Mouse (Mus musculus): Measurements from ENCODE around the gene Lpgat1. TPM values are rescaled to one million over a fixed set of nuclear protein-coding genes. Genes with fewer than 3 reads are reported as not detected.

Gene Lpgat1
- polyA plus RNA-seq, 1 experiment from 2014 or later: 32.3 TPM

- Histone ChIP-seq H3K4me3 (ENCODE audit: low read depth, low read length) (no peak overlapping the region), H3K27me3 (ENCODE audit: control insufficient read depth, insufficient read depth, low read length) (no peaks in the 10 kb centered on the region), H3K9ac (ENCODE audit: low read length) (no peak overlapping the region), H3K4me2 (replicated peaks; ENCODE audit: low read depth) (no peak overlapping the region), H3K36me3 (ENCODE audit: control insufficient read depth, insufficient read depth, low read length) (0 out of 2 replicates have a peak, but pooled peaks cover 14% of the 10 kb centered on the region), H3K27ac (replicated peaks) (no peak overlapping the region), H3K4me1 (replicated peaks; ENCODE audit: control insufficient read depth, insufficient read depth) (no peaks in the 10 kb centered on the region), H3K9me3 (ENCODE audit: control insufficient read depth, low read length) (no peaks in the 10 kb centered on the region)
- DNase-seq (ENCODE audit: low spot score) (peak; percentile 52), ATAC-seq (ENCODE audit: low FRiP score, low TSS enrichment) (peak; percentile 53; the same call in 1 of the 2 replicates)
- no peak for TF ChIP-seq EP300 (optimal IDR thresholded peaks at IDR 0.05)
- no peak for TF ChIP-seq CTCF (IDR thresholded peaks at IDR 0.05; ENCODE audit: low read depth)
- WGBS: 62% methylated on average over 8 of the region's 8 CpGs
These were observed 57.5 kb downstream of the Lpgat1 start for GRCm38 (mm10) chr1:191775116-191775515.

- Histone ChIP-seq H3K27ac (replicated peaks) (no peak overlapping the region), H3K4me3 (ENCODE audit: low read depth, low read length) (no peak overlapping the region), H3K27me3 (ENCODE audit: control insufficient read depth, insufficient read depth, low read length) (no peaks in the 10 kb centered on the region), H3K4me1 (replicated peaks; ENCODE audit: control insufficient read depth, insufficient read depth) (no peaks in the 10 kb centered on the region), H3K36me3 (ENCODE audit: control insufficient read depth, insufficient read depth, low read length) (0 out of 2 replicates have a peak, but pooled peaks cover 14% of the 10 kb centered on the region), H3K4me2 (replicated peaks; ENCODE audit: low read depth) (no peak overlapping the region), H3K9me3 (ENCODE audit: control insufficient read depth, low read length) (no peaks in the 10 kb centered on the region), H3K9ac (ENCODE audit: low read length) (no peak overlapping the region)
- DNase-seq (ENCODE audit: low spot score) (no peak), ATAC-seq (ENCODE audit: low FRiP score, low TSS enrichment) (no peak)
- 62% methylated on average over 8 of the region's 8 CpGs for WGBS
- TF ChIP-seq CTCF (IDR thresholded peaks at IDR 0.05; ENCODE audit: low read depth): no peak
- TF ChIP-seq EP300 (optimal IDR thresholded peaks at IDR 0.05): no peak
These were observed 59.9 kb downstream of the Lpgat1 start for GRCm38 (mm10) chr1:191777521-191777920.

DNA sequence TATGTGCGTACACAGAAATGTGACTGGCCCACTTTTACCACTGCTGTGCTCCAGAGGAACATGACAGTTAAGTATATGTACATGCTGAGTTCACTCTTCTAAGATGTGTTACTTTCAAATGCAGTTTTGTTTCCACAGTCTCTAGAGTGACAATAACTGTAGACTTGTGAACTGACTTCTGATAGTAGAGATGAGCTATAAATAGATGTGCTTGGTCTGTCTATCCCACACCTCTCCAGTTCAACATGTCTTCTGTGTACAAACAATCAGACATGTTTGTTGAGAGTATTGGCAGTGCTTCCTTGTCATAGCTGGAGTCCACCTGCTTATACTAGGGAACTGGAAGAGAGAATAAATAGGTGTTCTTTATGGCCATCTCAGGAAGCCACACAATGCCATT lies 62.8 kb downstream of the Lpgat1 start:
- ATAC-seq (ENCODE audit: low FRiP score, low TSS enrichment): no peak
- DNase-seq (ENCODE audit: low spot score): no peak
- Histone ChIP-seq H3K4me1 (replicated peaks; ENCODE audit: control insufficient read depth, insufficient read depth) (no peaks in the 10 kb centered on the region), H3K9ac (ENCODE audit: low read length) (no peak overlapping the region), H3K27ac (replicated peaks) (no peak overlapping the region), H3K4me3 (ENCODE audit: low read depth, low read length) (no peak overlapping the region), H3K4me2 (replicated peaks; ENCODE audit: low read depth) (no peak overlapping the region), H3K27me3 (ENCODE audit: control insufficient read depth, insufficient read depth, low read length) (no peaks in the 10 kb centered on the region), H3K9me3 (ENCODE audit: control insufficient read depth, low read length) (no peaks in the 10 kb centered on the region), H3K36me3 (ENCODE audit: control insufficient read depth, insufficient read depth, low read length) (0 out of 2 replicates have a peak, but pooled peaks cover 11% of the 10 kb centered on the region)
- no peak for TF ChIP-seq EP300 (optimal IDR thresholded peaks at IDR 0.05)
- TF ChIP-seq CTCF (IDR thresholded peaks at IDR 0.05; ENCODE audit: low read depth): no peak
- 93% methylated on average over 1 of the region's 1 CpGs for WGBS

DNA sequence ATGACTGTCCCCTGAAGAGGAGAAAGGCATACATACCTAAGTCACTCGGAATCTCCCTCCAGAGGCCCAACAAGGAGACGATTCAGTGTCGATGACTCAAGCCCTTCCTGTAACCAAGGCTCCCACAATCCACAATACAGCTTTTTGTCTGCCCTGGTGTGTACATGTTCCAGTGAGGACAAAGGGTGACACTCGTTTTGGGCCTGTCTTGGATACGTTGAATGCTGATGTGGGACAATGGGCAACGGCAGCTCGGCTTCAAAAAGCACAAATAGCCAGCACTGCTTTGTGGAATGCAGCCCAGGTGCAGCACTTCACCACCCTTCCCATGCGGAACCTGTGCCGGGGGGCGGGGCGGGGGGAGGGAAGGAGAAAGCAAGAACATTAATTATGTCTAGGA lies 67.5 kb downstream of the Lpgat1 start:
- no peak for DNase-seq (ENCODE audit: low spot score)
- WGBS: 43% methylated on average over 11 of the region's 11 CpGs

DNA sequence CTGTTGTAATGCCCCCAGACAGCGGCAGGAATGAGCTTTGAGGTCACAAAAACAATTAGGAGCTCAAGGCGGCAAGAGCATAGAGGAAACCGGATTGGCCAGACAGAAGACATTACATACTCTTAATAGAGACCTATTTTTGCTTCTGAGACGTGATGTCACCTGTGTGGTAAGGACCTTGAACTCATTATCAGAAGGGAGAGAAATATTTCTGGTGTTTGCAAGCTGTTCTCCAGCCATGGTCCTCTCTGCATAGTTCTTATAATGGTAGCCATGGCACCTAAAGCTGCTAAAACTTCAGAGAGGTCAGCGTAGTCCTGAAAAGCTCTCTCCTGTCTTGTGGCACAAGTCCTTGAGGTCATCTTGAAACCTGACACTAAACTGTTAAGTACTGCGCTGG lies 68.6 kb downstream of the Lpgat1 start:
- no peak for TF ChIP-seq EP300 (optimal IDR thresholded peaks at IDR 0.05)
- no peak for TF ChIP-seq CTCF (IDR thresholded peaks at IDR 0.05; ENCODE audit: low read depth)
- ATAC-seq (ENCODE audit: low FRiP score, low TSS enrichment): no peak
- peaks cover 4% of the 10 kb centered on the region; the same call in 1 of the 2 replicates for H3K9me3 ChIP-seq (ENCODE audit: control insufficient read depth, low read length)
- WGBS: 67% methylated on average over 6 of the region's 6 CpGs
- H3K27ac ChIP-seq (replicated peaks): no peak overlapping the region
- H3K36me3 ChIP-seq (ENCODE audit: control insufficient read depth, insufficient read depth, low read length): no peaks in the 10 kb centered on the region
- no peak overlapping the region for H3K4me3 ChIP-seq (ENCODE audit: low read depth, low read length)
- DNase-seq (ENCODE audit: low spot score): no peak
- no peak overlapping the region for H3K9ac ChIP-seq (ENCODE audit: low read length)
- H3K4me2 ChIP-seq (replicated peaks; ENCODE audit: low read depth): no peak overlapping the region
- no peaks in the 10 kb centered on the region for H3K4me1 ChIP-seq (replicated peaks; ENCODE audit: control insufficient read depth, insufficient read depth)
- no peaks in the 10 kb centered on the region for H3K27me3 ChIP-seq (ENCODE audit: control insufficient read depth, insufficient read depth, low read length)

More for the DNA sequence above, 67.5 kb downstream of the Lpgat1 start:
- Histone ChIP-seq H3K4me1 (replicated peaks; ENCODE audit: control insufficient read depth, insufficient read depth) (no peaks in the 10 kb centered on the region), H3K9ac (ENCODE audit: low read length) (no peak overlapping the region), H3K27me3 (ENCODE audit: control insufficient read depth, insufficient read depth, low read length) (no peaks in the 10 kb centered on the region), H3K36me3 (ENCODE audit: control insufficient read depth, insufficient read depth, low read length) (no peaks in the 10 kb centered on the region), H3K4me3 (ENCODE audit: low read depth, low read length) (no peak overlapping the region), H3K4me2 (replicated peaks; ENCODE audit: low read depth) (no peak overlapping the region), H3K9me3 (ENCODE audit: control insufficient read depth, low read length) (peaks cover 4% of the 10 kb centered on the region; the same call in 1 of the 2 replicates), H3K27ac (replicated peaks) (peak overlapping the region; percentile 40; the same call in 1 of the 2 replicates)
- no peak for TF ChIP-seq CTCF (IDR thresholded peaks at IDR 0.05; ENCODE audit: low read depth)
- TF ChIP-seq EP300 (optimal IDR thresholded peaks at IDR 0.05): no peak
- peak; percentile 62 for ATAC-seq (ENCODE audit: low FRiP score, low TSS enrichment)

GRCm38 (mm10) chr1:191787379-191787778 lies 69.7 kb downstream of the Lpgat1 start:
- no peak for TF ChIP-seq EP300 (optimal IDR thresholded peaks at IDR 0.05)
- no peak for TF ChIP-seq CTCF (IDR thresholded peaks at IDR 0.05; ENCODE audit: low read depth)
- no peak overlapping the region for H3K4me2 ChIP-seq (replicated peaks; ENCODE audit: low read depth)
- 37% methylated on average over 4 of the region's 4 CpGs for WGBS
- H3K27ac ChIP-seq (replicated peaks): no peak overlapping the region
- H3K9ac ChIP-seq (ENCODE audit: low read length): no peak overlapping the region
- DNase-seq (ENCODE audit: low spot score) (no peak), ATAC-seq (ENCODE audit: low FRiP score, low TSS enrichment) (peak; percentile 16; the same call in 1 of the 2 replicates)
- H3K4me3 ChIP-seq (ENCODE audit: low read depth, low read length): no peak overlapping the region
- H3K27me3 ChIP-seq (ENCODE audit: control insufficient read depth, insufficient read depth, low read length): no peaks in the 10 kb centered on the region
- H3K36me3 ChIP-seq (ENCODE audit: control insufficient read depth, insufficient read depth, low read length): no peaks in the 10 kb centered on the region
- no peaks in the 10 kb centered on the region for H3K4me1 ChIP-seq (replicated peaks; ENCODE audit: control insufficient read depth, insufficient read depth)
- peaks cover 4% of the 10 kb centered on the region; the same call in 1 of the 2 replicates for H3K9me3 ChIP-seq (ENCODE audit: control insufficient read depth, low read length)

Data from stomach, postnatal 0 days (tissue).